Mouse (Mus musculus) ES-Bruce4 (cell line): ENCODE measurements around the gene Ldlrad3.

Experiments used
- CTCF ChIP-seq: IDR thresholded peaks from one replicate; pipeline ENCODE4 v1.8.1; 2011; ENCODE audit warnings: low read depth, low read length
- POLR2A ChIP-seq: IDR thresholded peaks from one replicate; pipeline ENCODE4 v1.8.1; 2011; ENCODE audit warnings: low read length; ENCODE audit not compliant: insufficient read depth

- TF ChIP-seq POLR2A = no peak
- TF ChIP-seq CTCF = no peak
These were observed 25.9 kb upstream of the Ldlrad3 start for GRCm38 (mm10) chr2:102212096-102212495.
